Mouse (Mus musculus): Measurements from ENCODE around the gene Fam151a. TPM values are rescaled to one million over a fixed set of nuclear protein-coding genes. Genes with fewer than 3 reads are reported as not detected.
"Not testable (repeated sequence)": the region's sequence is repeated elsewhere in the genome, so short reads cannot be mapped to it uniquely, and the experiment has no call there.

The Fam151a gene
- polyA plus RNA-seq, 1 experiment from 2014 or later: 4.9 TPM

DNA sequence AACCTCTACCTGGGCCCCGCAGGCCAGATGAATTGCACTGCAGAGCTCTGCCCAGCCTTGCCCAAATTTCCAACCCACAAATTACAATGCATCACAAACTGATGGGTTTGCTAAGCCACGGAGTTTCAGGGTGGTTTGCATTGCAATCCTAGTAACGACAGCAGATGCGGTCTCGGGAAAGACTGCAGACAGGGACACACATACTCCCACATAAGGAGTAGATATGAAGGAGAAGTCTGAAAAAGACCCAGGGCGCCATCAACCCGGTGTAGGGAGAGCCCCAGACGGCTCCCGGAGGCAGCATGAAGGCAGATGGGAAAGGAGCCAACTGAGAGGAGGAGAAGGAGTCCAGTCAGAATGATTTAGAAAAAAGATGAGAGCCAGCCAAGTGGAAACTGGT, 56.0 kb downstream of the Fam151a start:
- no peak for ATAC-seq (ENCODE audit: insufficient number of reproducible peaks, insufficient read depth, low FRiP score, low read depth)
- no peak overlapping the region for H3K9ac ChIP-seq (replicated peaks; ENCODE audit: low read depth, low read length)
- no peaks in the 10 kb centered on the region for H3K27me3 ChIP-seq (ENCODE audit: control insufficient read depth, insufficient read depth, low read length)
- WGBS: 52% methylated on average over 9 of the region's 9 CpGs
- H3K9me3 ChIP-seq (ENCODE audit: control insufficient read depth, low read depth, low read length): no peaks in the 10 kb centered on the region
- H3K36me3 ChIP-seq (ENCODE audit: control insufficient read depth, insufficient read depth, low read length): no peaks in the 10 kb centered on the region
- peaks cover 27% of the 10 kb centered on the region for H3K4me1 ChIP-seq (ENCODE audit: control insufficient read depth, insufficient read depth, low read length)
- H3K27ac ChIP-seq (ENCODE audit: low read length): no peak overlapping the region
- H3K4me3 ChIP-seq (ENCODE audit: low read depth, low read length): no peak overlapping the region
- no peak overlapping the region for H3K4me2 ChIP-seq (replicated peaks; ENCODE audit: low read depth, low read length)

DNA sequence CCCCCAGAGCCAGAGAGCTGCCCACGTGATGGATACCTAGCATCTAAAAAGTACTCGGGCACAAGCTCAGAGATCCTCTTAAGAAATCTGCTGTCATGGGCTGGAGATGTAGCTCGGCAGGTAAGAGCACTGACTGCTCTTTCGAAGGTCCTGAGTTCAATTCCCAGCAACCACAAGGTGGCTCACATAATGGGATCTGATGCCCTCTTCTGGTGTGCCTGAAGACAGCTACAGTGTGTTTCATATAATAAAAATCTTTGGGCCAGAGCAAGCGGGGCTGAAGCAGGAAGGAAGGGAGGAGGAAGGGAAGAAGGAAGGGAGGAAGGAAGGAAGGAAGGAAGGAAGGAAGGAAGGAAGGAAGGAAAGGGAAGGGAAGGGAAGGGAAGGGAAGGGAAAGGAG, 56.5 kb downstream of the Fam151a start:
- ATAC-seq (ENCODE audit: insufficient number of reproducible peaks, insufficient read depth, low FRiP score, low read depth); H3K9ac ChIP-seq (replicated peaks; ENCODE audit: low read depth, low read length); H3K36me3 ChIP-seq (ENCODE audit: control insufficient read depth, insufficient read depth, low read length); H3K27ac ChIP-seq (ENCODE audit: low read length); H3K4me2 ChIP-seq (replicated peaks; ENCODE audit: low read depth, low read length); H3K27me3 ChIP-seq (ENCODE audit: control insufficient read depth, insufficient read depth, low read length); H3K9me3 ChIP-seq (ENCODE audit: control insufficient read depth, low read depth, low read length); H3K4me3 ChIP-seq (ENCODE audit: low read depth, low read length): not testable (repeated sequence)
- WGBS: 81% methylated on average over 5 of the region's 5 CpGs
- peaks cover 24% of the 10 kb centered on the region for H3K4me1 ChIP-seq (ENCODE audit: control insufficient read depth, insufficient read depth, low read length)

DNA sequence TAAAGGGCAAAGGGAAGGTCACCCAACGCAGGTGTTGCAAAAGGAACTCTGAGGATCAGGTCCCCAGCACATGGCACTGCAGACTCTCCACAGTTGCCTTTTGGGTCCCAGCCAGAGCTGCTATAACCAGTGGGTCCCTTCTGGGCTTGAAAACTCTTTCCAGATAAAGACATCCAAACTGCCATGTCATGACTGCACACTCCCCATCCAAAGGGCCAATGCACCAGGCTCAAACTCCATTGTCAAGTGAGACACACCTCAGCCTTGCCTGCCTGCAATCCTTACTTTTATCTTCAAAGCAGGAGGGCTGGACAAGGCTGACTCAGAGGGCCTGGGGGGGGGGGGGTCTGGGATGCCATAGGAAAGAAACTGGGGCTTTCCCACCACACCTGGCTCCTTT, 57.2 kb downstream of the Fam151a start:
- no peak overlapping the region for H3K4me2 ChIP-seq (replicated peaks; ENCODE audit: low read depth, low read length)
- peaks cover 17% of the 10 kb centered on the region for H3K4me1 ChIP-seq (ENCODE audit: control insufficient read depth, insufficient read depth, low read length)
- H3K4me3 ChIP-seq (ENCODE audit: low read depth, low read length): no peak overlapping the region
- ATAC-seq (ENCODE audit: insufficient number of reproducible peaks, insufficient read depth, low FRiP score, low read depth): no peak
- no peaks in the 10 kb centered on the region for H3K27me3 ChIP-seq (ENCODE audit: control insufficient read depth, insufficient read depth, low read length)
- no peak overlapping the region for H3K9ac ChIP-seq (replicated peaks; ENCODE audit: low read depth, low read length)
- WGBS: 77% methylated on average over 1 of the region's 1 CpGs
- no peak overlapping the region for H3K27ac ChIP-seq (ENCODE audit: low read length)
- H3K9me3 ChIP-seq (ENCODE audit: control insufficient read depth, low read depth, low read length): no peaks in the 10 kb centered on the region
- H3K36me3 ChIP-seq (ENCODE audit: control insufficient read depth, insufficient read depth, low read length): no peaks in the 10 kb centered on the region

DNA sequence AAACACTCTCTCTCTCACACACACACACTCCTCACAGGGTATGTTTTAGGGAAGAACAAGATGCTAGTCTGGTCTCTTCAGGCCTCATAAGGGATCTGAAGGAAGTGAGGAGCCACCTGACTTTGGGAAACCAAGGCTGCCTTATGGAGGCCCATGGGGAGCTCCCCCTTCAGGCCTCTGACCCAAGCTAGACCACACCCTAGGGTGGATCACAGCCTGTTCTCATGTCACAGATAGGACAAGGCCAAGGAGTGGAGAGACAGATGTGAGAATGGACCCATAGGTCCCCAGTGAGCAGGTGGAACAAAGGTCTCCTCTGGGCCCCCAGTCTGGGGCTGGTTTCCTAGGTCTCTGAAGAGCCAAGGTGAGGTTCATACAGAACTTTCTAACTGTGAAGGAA, 58.6 kb downstream of the Fam151a start:
- Histone ChIP-seq H3K4me1 (ENCODE audit: control insufficient read depth, insufficient read depth, low read length) (peaks cover 7% of the 10 kb centered on the region; the same call in 1 of the 2 replicates), H3K9me3 (ENCODE audit: control insufficient read depth, low read depth, low read length) (no peaks in the 10 kb centered on the region), H3K4me2 (replicated peaks; ENCODE audit: low read depth, low read length) (no peak overlapping the region), H3K27me3 (ENCODE audit: control insufficient read depth, insufficient read depth, low read length) (no peaks in the 10 kb centered on the region), H3K9ac (replicated peaks; ENCODE audit: low read depth, low read length) (no peak overlapping the region), H3K27ac (ENCODE audit: low read length) (no peak overlapping the region), H3K4me3 (ENCODE audit: low read depth, low read length) (no peak overlapping the region), H3K36me3 (ENCODE audit: control insufficient read depth, insufficient read depth, low read length) (no peaks in the 10 kb centered on the region)
- ATAC-seq (ENCODE audit: insufficient number of reproducible peaks, insufficient read depth, low FRiP score, low read depth): no peak

DNA sequence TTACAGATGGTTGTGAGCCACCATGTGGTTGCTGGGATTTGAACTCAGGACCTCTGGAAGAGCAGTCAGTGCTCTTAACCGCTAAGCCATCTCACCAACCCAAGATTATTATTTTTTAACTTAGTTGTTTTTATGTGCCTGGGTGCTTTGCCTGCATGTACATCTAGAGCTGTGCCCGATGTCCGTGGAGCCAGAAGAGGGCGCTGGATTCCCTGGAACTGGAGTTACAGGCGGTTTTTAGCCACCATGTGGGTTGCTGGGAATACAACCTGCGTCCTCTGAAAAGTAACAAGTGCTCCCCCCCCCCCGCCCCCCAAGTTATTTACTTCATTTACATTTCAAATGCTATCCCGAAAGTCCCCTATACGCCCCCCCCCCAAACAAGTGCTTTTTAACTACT, 60.1 kb downstream of the Fam151a start:
- H3K36me3 ChIP-seq (ENCODE audit: control insufficient read depth, insufficient read depth, low read length); H3K9me3 ChIP-seq (ENCODE audit: control insufficient read depth, low read depth, low read length); H3K9ac ChIP-seq (replicated peaks; ENCODE audit: low read depth, low read length); ATAC-seq (ENCODE audit: insufficient number of reproducible peaks, insufficient read depth, low FRiP score, low read depth); H3K4me2 ChIP-seq (replicated peaks; ENCODE audit: low read depth, low read length); H3K27ac ChIP-seq (ENCODE audit: low read length); H3K27me3 ChIP-seq (ENCODE audit: control insufficient read depth, insufficient read depth, low read length); H3K4me3 ChIP-seq (ENCODE audit: low read depth, low read length): not testable (repeated sequence)
- peaks cover 11% of the 10 kb centered on the region; the same call in 1 of the 2 replicates for H3K4me1 ChIP-seq (ENCODE audit: control insufficient read depth, insufficient read depth, low read length)
- 92% methylated on average over 9 of the region's 9 CpGs for WGBS

DNA sequence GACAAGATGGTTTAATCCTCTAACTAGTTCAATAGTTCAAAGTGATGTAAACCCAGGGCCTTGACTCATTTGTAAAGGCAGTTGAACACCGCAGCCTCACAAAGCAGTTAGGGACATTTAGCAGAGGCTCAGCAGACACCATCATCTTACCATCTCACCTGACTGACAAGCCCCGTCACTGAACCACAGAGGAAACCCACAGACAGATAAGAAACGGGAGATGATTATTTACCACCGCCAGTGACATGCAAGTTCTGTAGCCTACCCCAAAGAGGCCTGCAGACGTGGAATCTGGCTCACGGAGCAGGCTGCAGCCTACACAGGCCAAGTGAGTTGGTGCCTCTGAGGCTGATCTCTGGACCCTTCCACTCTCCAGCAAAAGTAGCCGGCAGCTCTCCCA, 60.6 kb downstream of the Fam151a start:
- Histone ChIP-seq H3K4me3 (ENCODE audit: low read depth, low read length) (no peak overlapping the region), H3K4me1 (ENCODE audit: control insufficient read depth, insufficient read depth, low read length) (peaks cover 12% of the 10 kb centered on the region; the same call in 1 of the 2 replicates), H3K27ac (ENCODE audit: low read length) (no peak overlapping the region), H3K9ac (replicated peaks; ENCODE audit: low read depth, low read length) (no peak overlapping the region), H3K9me3 (ENCODE audit: control insufficient read depth, low read depth, low read length) (no peaks in the 10 kb centered on the region), H3K36me3 (ENCODE audit: control insufficient read depth, insufficient read depth, low read length) (no peaks in the 10 kb centered on the region), H3K4me2 (replicated peaks; ENCODE audit: low read depth, low read length) (no peak overlapping the region), H3K27me3 (ENCODE audit: control insufficient read depth, insufficient read depth, low read length) (no peaks in the 10 kb centered on the region)
- ATAC-seq (ENCODE audit: insufficient number of reproducible peaks, insufficient read depth, low FRiP score, low read depth): no peak
- 93% methylated on average over 7 of the region's 7 CpGs for WGBS

DNA sequence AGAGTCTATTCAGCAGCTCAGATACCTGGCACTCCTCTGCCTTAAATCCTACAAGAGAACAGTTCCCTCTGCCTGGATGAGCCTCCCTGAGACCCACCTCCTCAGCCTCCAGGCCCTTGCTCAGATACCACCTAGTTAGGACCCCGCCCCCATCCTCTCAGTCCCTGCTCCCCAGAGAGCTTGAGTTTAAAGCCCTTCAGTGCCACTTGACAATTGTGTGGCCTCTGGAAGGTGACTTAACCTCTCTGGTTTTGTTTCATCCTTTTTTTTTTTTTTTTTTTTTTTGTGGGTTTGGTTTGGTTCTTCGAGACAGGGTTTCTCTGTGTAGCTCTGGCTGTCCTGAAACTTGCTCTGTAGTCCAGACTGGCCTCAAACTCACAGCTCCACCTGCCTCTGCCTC, 61.6 kb downstream of the Fam151a start:
- Histone ChIP-seq H3K4me1 (ENCODE audit: control insufficient read depth, insufficient read depth, low read length) (peaks cover 9% of the 10 kb centered on the region; the same call in 1 of the 2 replicates), H3K27ac (ENCODE audit: low read length) (no peak overlapping the region), H3K36me3 (ENCODE audit: control insufficient read depth, insufficient read depth, low read length) (no peaks in the 10 kb centered on the region), H3K9me3 (ENCODE audit: control insufficient read depth, low read depth, low read length) (no peaks in the 10 kb centered on the region), H3K9ac (replicated peaks; ENCODE audit: low read depth, low read length) (no peak overlapping the region), H3K4me3 (ENCODE audit: low read depth, low read length) (no peak overlapping the region), H3K27me3 (ENCODE audit: control insufficient read depth, insufficient read depth, low read length) (no peaks in the 10 kb centered on the region), H3K4me2 (replicated peaks; ENCODE audit: low read depth, low read length) (no peak overlapping the region)
- WGBS: 82% methylated on average over 2 of the region's 2 CpGs
- ATAC-seq (ENCODE audit: insufficient number of reproducible peaks, insufficient read depth, low FRiP score, low read depth): no peak

Other genes with a start within 250 kb of the Fam151a start
- not detected in 2 replicates for gene Bsnd, start 241.6 kb upstream of the Fam151a start, polyA plus RNA-seq (2014; fragmentation: Nextera tagmentation; extraction: Ambion mirVana)
- 29.8 and 32.4 TPM in 2 replicates for gene Dhcr24, start 172.9 kb upstream of the Fam151a start, polyA plus RNA-seq (2014; fragmentation: Nextera tagmentation; extraction: Ambion mirVana)
- not detected in 2 replicates for gene Lexm, start 116.6 kb upstream of the Fam151a start, polyA plus RNA-seq (2014; fragmentation: Nextera tagmentation; extraction: Ambion mirVana)
- 2.7 and 3.7 TPM in 2 replicates for gene Ttc22, start 111.5 kb upstream of the Fam151a start, polyA plus RNA-seq (2014; fragmentation: Nextera tagmentation; extraction: Ambion mirVana)
- 14.5 and 15.1 TPM in 2 replicates for gene Pars2, start 82.8 kb upstream of the Fam151a start, polyA plus RNA-seq (2014; fragmentation: Nextera tagmentation; extraction: Ambion mirVana)
- gene Ttc4, start 54.9 kb upstream of the Fam151a start, polyA plus RNA-seq (2014; fragmentation: Nextera tagmentation; extraction: Ambion mirVana): 79.5 and 80.4 TPM in 2 replicates
- 0.10 TPM in 1 of 2 replicates, not detected in the other for gene Mroh7, start 3.0 kb upstream of the Fam151a start, polyA plus RNA-seq (2014; fragmentation: Nextera tagmentation; extraction: Ambion mirVana)
- gene Acot11, start 71.1 kb downstream of the Fam151a start, polyA plus RNA-seq (2014; fragmentation: Nextera tagmentation; extraction: Ambion mirVana): 3.7 and 3.9 TPM in 2 replicates
- 79.9 and 83.9 TPM in 2 replicates for gene Ssbp3, start 176.8 kb downstream of the Fam151a start, polyA plus RNA-seq (2014; fragmentation: Nextera tagmentation; extraction: Ambion mirVana)

Data from stomach, embryonic 14.5 days (tissue).